ENCODE assay signal across 17 mouse cellular contexts in genomic region chr4:46904129-46904528, GRCm38 (mm10).
DNase-seq lines count a peak whose midpoint lies in the region; ATAC-seq lines count a peak whose summit lies in the region.
"Had no signal": no experiment of that assay in that cellular context is flagged by ENCODE, and none has a peak within 500 bp of the region (broad histone marks: within the 10 kb centered on the region; RNA-seq: fewer than 3 reads in every experiment).

No protein-coding gene starts in this region.

- H3K36me3 ChIP-seq in hindbrain, embryonic 16.5 days (ENCODE audit: control insufficient read depth, insufficient read depth, low read length) = no peaks in the 10 kb centered on the region
- no peaks in the 10 kb centered on the region for H3K36me3 ChIP-seq in hindbrain, embryonic 12.5 days
- no peaks in the 10 kb centered on the region for H3K36me3 ChIP-seq in liver, embryonic 12.5 days
- no peaks in the 10 kb centered on the region for H3K36me3 ChIP-seq in midbrain, embryonic 16.5 days (ENCODE audit: control insufficient read depth, insufficient read depth, low read length)
- H3K36me3 ChIP-seq: midbrain, embryonic 12.5 days; neural tube, embryonic 12.5 days had no signal

- H3K4me2 ChIP-seq in hindbrain, embryonic 16.5 days (ENCODE audit: low read length) = no peak overlapping the region
- H3K4me2 ChIP-seq in hindbrain, embryonic 12.5 days (replicated peaks) = no peak overlapping the region
- H3K4me2 ChIP-seq in liver, embryonic 12.5 days = peak overlapping the region; percentile 37
- no peak overlapping the region for H3K4me2 ChIP-seq in midbrain, embryonic 16.5 days (ENCODE audit: low read length)
- H3K4me2 ChIP-seq: midbrain, embryonic 12.5 days; neural tube, embryonic 12.5 days had no signal

- peak; percentile 58 for DNase-seq in c-Kit-positive CD71-positive TER-119-positive erythroid progenitor cells, embryonic 14.5 days (ENCODE audit: low spot score)
- DNase-seq in cerebellum, adult 11 months = no peak
- DNase-seq in spleen, postnatal 10 days (ENCODE audit: low spot score in 2 of 2) = no peak
- DNase-seq: adrenal gland, postnatal 10 days; cerebellum, postnatal 25 days; gastrocnemius, adult 2 months; heart, postnatal 4 days; lung, postnatal 14 days; retina, postnatal 1 day; thymus, adult 2 months had no signal

- H3K4me1 ChIP-seq in hindbrain, embryonic 16.5 days (ENCODE audit: control insufficient read depth, insufficient read depth, low read depth, low read length) = peaks cover 9% of the 10 kb centered on the region
- no peaks in the 10 kb centered on the region for H3K4me1 ChIP-seq in hindbrain, embryonic 12.5 days
- peaks cover 55% of the 10 kb centered on the region for H3K4me1 ChIP-seq in liver, embryonic 12.5 days
- peaks cover 11% of the 10 kb centered on the region for H3K4me1 ChIP-seq in midbrain, embryonic 16.5 days (ENCODE audit: control insufficient read depth, insufficient read depth, low read length)
- H3K4me1 ChIP-seq: midbrain, embryonic 12.5 days; neural tube, embryonic 12.5 days had no signal

- WGBS in hindbrain, embryonic 16.5 days = 82% methylated on average over 12 of the region's 12 CpGs
- WGBS in hindbrain, embryonic 12.5 days = 89% methylated on average over 12 of the region's 12 CpGs
- WGBS in liver, embryonic 12.5 days (ENCODE audit: insufficient replicate concordance) = 28% methylated on average over 12 of the region's 12 CpGs
- 73% methylated on average over 12 of the region's 12 CpGs for WGBS in midbrain, embryonic 16.5 days

- H3K9me3 ChIP-seq in hindbrain, embryonic 16.5 days (ENCODE audit: control insufficient read depth, low read length) = no peaks in the 10 kb centered on the region
- H3K9me3 ChIP-seq in hindbrain, embryonic 12.5 days (replicated peaks) = peaks cover 4% of the 10 kb centered on the region
- peaks cover 4% of the 10 kb centered on the region; the same call in 1 of the 2 replicates for H3K9me3 ChIP-seq in liver, embryonic 12.5 days (replicated peaks)
- H3K9me3 ChIP-seq in midbrain, embryonic 16.5 days (replicated peaks; ENCODE audit: control insufficient read depth, low read length, poor library complexity, severe bottlenecking) = no peaks in the 10 kb centered on the region

- no peaks in the 10 kb centered on the region for H3K27me3 ChIP-seq in hindbrain, embryonic 16.5 days (replicated peaks; ENCODE audit: control insufficient read depth, insufficient read depth, low read length)
- H3K27me3 ChIP-seq in hindbrain, embryonic 12.5 days = no peaks in the 10 kb centered on the region
- peaks cover 3% of the 10 kb centered on the region; the same call in 1 of the 2 replicates for H3K27me3 ChIP-seq in liver, embryonic 12.5 days (replicated peaks)
- no peaks in the 10 kb centered on the region for H3K27me3 ChIP-seq in midbrain, embryonic 16.5 days (ENCODE audit: control insufficient read depth, insufficient read depth, low read depth, low read length)
- H3K27me3 ChIP-seq: midbrain, embryonic 12.5 days; neural tube, embryonic 12.5 days had no signal

- peak overlapping the region; percentile 4; the same call in 1 of the 2 replicates for H3K27ac ChIP-seq in hindbrain, embryonic 16.5 days (ENCODE audit: low read depth, low read length)
- H3K27ac ChIP-seq in hindbrain, embryonic 12.5 days = no peak overlapping the region
- peak overlapping the region; percentile 36; the same call in 1 of the 2 replicates for H3K27ac ChIP-seq in liver, embryonic 12.5 days
- H3K27ac ChIP-seq in midbrain, embryonic 16.5 days (ENCODE audit: low read length) = no peak overlapping the region; the same call in 1 of the 2 replicates
- H3K27ac ChIP-seq: gastrocnemius, adult 2 months; midbrain, embryonic 12.5 days; neural tube, embryonic 12.5 days had no signal

- no peak overlapping the region for H3K9ac ChIP-seq in hindbrain, embryonic 16.5 days (ENCODE audit: low read depth, low read length)
- H3K9ac ChIP-seq in hindbrain, embryonic 12.5 days = no peak overlapping the region
- no peak overlapping the region for H3K9ac ChIP-seq in liver, embryonic 12.5 days
- no peak overlapping the region for H3K9ac ChIP-seq in midbrain, embryonic 16.5 days (ENCODE audit: low read depth, low read length)
- H3K9ac ChIP-seq: midbrain, embryonic 12.5 days; neural tube, embryonic 12.5 days had no signal

- H3K4me3 ChIP-seq in hindbrain, embryonic 16.5 days (ENCODE audit: low read length) = no peak overlapping the region
- H3K4me3 ChIP-seq in hindbrain, embryonic 12.5 days = no peak overlapping the region
- no peak overlapping the region for H3K4me3 ChIP-seq in liver, embryonic 12.5 days
- no peak overlapping the region for H3K4me3 ChIP-seq in midbrain, embryonic 16.5 days (ENCODE audit: low read depth, low read length)
- H3K4me3 ChIP-seq: gastrocnemius, adult 2 months; midbrain, embryonic 12.5 days; neural tube, embryonic 12.5 days had no signal

- ATAC-seq in hindbrain, embryonic 16.5 days = no peak
- ATAC-seq in hindbrain, embryonic 12.5 days (ENCODE audit: low FRiP score) = no peak
- peak; percentile 85 for ATAC-seq in liver, embryonic 12.5 days
- 0 out of 2 replicates have a peak, but pooled peaks have one; percentile 31 for ATAC-seq in midbrain, embryonic 16.5 days
- ATAC-seq: forebrain, embryonic 16.5 days had no signal

Comparison
In these comparisons a context has a peak if more than half of its experiments do, and no peak if none do; other contexts are left out.
1. H3K27ac ChIP-seq: peak in hindbrain, embryonic 16.5 days (single experiment) and liver, embryonic 12.5 days (single experiment); none in hindbrain, embryonic 12.5 days (single experiment) and midbrain, embryonic 16.5 days (single experiment).
2. ATAC-seq: peak in liver, embryonic 12.5 days (single experiment) and midbrain, embryonic 16.5 days (single experiment); none in hindbrain, embryonic 16.5 days (single experiment) and hindbrain, embryonic 12.5 days (single experiment).